Mouse (Mus musculus) intestine, embryonic 14.5 days (tissue): ENCODE data around the gene Abi3. TPM values are rescaled to one million over a fixed set of nuclear protein-coding genes. Genes with fewer than 3 reads are reported as not detected.

Experiments
- ATAC-seq: fragments of 200-750 bp; cut with Nextera tagmentation; replicated peaks from 2 replicates; pipeline ENCODE4 v1.8.0; 2017; ENCODE audit warnings: low read depth, moderate number of reproducible peaks, moderate TSS enrichment, moderate library complexity; ENCODE audit not compliant: low FRiP score, low TSS enrichment
- DNase-seq: peaks from one replicate; pipeline ENCODE4 v3.0.0-alpha.2; 2018; ENCODE audit warnings: low spot score
- H3K27ac ChIP-seq: fragments of 300-500 bp; sonication (generic); 2 replicates; pipeline ENCODE4 v1.5.1; 2014; ENCODE audit warnings: low read depth, mild to moderate bottlenecking, control low read depth
- H3K27me3 ChIP-seq: fragments of 300-500 bp; sonication (generic); replicated peaks from 2 replicates; pipeline ENCODE4 v1.6.1; 2014; ENCODE audit warnings: low read length, control low read depth; ENCODE audit not compliant: control insufficient read depth, insufficient read depth
- H3K36me3 ChIP-seq: fragments of 300-500 bp; sonication (generic); 2 replicates; pipeline ENCODE4 v1.6.1; 2014; ENCODE audit warnings: low read length, control low read depth; ENCODE audit not compliant: control insufficient read depth, insufficient read depth
- H3K4me1 ChIP-seq: fragments of 300-500 bp; sonication (generic); replicated peaks from 2 replicates; pipeline ENCODE4 v1.6.1; 2014; ENCODE audit warnings: low read length, control low read depth, mixed read lengths; ENCODE audit not compliant: control insufficient read depth, insufficient read depth
- H3K4me2 ChIP-seq: fragments of 300-500 bp; sonication (generic); 2 replicates; pipeline ENCODE4 v1.6.1; 2014; ENCODE audit warnings: low read length
- H3K4me3 ChIP-seq: fragments of 300-500 bp; sonication (generic); 2 replicates; pipeline ENCODE4 v1.5.1; 2014; ENCODE audit warnings: low read depth, low read length, control low read depth, mixed read lengths
- H3K9ac ChIP-seq: fragments of 300-500 bp; sonication (generic); 2 replicates; pipeline ENCODE4 v1.6.1; 2014; ENCODE audit warnings: mild to moderate bottlenecking, low read length
- H3K9me3 ChIP-seq: fragments of 300-500 bp; sonication (generic); 2 replicates; pipeline ENCODE4 v1.6.1; 2016; ENCODE audit warnings: low read length, control low read depth; ENCODE audit not compliant: control insufficient read depth
- WGBS: fragments of 180-500 bp; shearing (Covaris S2); extraction: QIAGEN DNeasy Blood & Tissue Kit; methylation state at CpG from one replicate; pipeline ENCODE4 v1.1.7; 2014; 5-methylcytosine and 5-hydroxymethylcytosine counted together
- polyA plus RNA-seq: library from polyadenylated mRNA; unstranded; fragments of >200 nt; fragmentation: Nextera tagmentation; extraction: Ambion mirVana; gene quantifications from 2 replicates; pipeline ENCODE4 v1.2.1, GENCODE M21; 2014

Gene Abi3
- polyA plus RNA-seq, 1 experiment from 2014 or later: 4.8 TPM

- no peak for ATAC-seq
- no peak overlapping the region for H3K4me2 ChIP-seq
- no peaks in the 10 kb centered on the region for H3K9me3 ChIP-seq
- H3K36me3 ChIP-seq: no peaks in the 10 kb centered on the region
- no peak overlapping the region for H3K27ac ChIP-seq
- no peak overlapping the region for H3K9ac ChIP-seq
- no peak overlapping the region for H3K4me3 ChIP-seq
- H3K27me3 ChIP-seq: peaks cover 10% of the 10 kb centered on the region
- WGBS: 93% methylated on average over 8 of the region's 8 CpGs
- DNase-seq: no peak
- peaks cover 5% of the 10 kb centered on the region for H3K4me1 ChIP-seq
Observed at GRCm38 (mm10) chr11:95792950-95793509, 49.2 kb downstream of the Abi3 start.

GRCm38 (mm10) chr11:95791787-95792186, 50.5 kb downstream of the Abi3 start:
- H3K36me3 ChIP-seq: no peaks in the 10 kb centered on the region
- DNase-seq (no peak), ATAC-seq (no peak)
- WGBS: 83% methylated on average over 13 of the region's 13 CpGs
- peaks cover 2% of the 10 kb centered on the region for H3K27me3 ChIP-seq
- no peak overlapping the region for H3K9ac ChIP-seq
- H3K4me1 ChIP-seq: peaks cover 2% of the 10 kb centered on the region
- no peaks in the 10 kb centered on the region for H3K9me3 ChIP-seq
- H3K4me3 ChIP-seq: no peak overlapping the region
- H3K4me2 ChIP-seq: no peak overlapping the region
- H3K27ac ChIP-seq: no peak overlapping the region

GRCm38 (mm10) chr11:95789451-95789891, 52.8 kb downstream of the Abi3 start:
- no peak overlapping the region for H3K9ac ChIP-seq
- H3K4me1 ChIP-seq: no peaks in the 10 kb centered on the region
- no peak overlapping the region for H3K27ac ChIP-seq
- no peak overlapping the region for H3K4me2 ChIP-seq
- H3K9me3 ChIP-seq: no peaks in the 10 kb centered on the region; the same call in 1 of the 2 replicates
- no peaks in the 10 kb centered on the region for H3K27me3 ChIP-seq
- 71% methylated on average over 8 of the region's 8 CpGs for WGBS
- ATAC-seq (no peak), DNase-seq (no peak)
- H3K4me3 ChIP-seq: no peak overlapping the region
- no peaks in the 10 kb centered on the region for H3K36me3 ChIP-seq

GRCm38 (mm10) chr11:95786511-95786910, 55.8 kb downstream of the Abi3 start:
- Histone ChIP-seq H3K9ac (no peak overlapping the region), H3K27me3 (no peaks in the 10 kb centered on the region), H3K9me3 (no peaks in the 10 kb centered on the region; the same call in 1 of the 2 replicates), H3K27ac (no peak overlapping the region), H3K36me3 (no peaks in the 10 kb centered on the region), H3K4me3 (no peak overlapping the region), H3K4me1 (no peaks in the 10 kb centered on the region), H3K4me2 (no peak overlapping the region)
- DNase-seq: no peak
- no peak for ATAC-seq
- 85% methylated on average over 6 of the region's 6 CpGs for WGBS

- DNase-seq (peak; percentile 60), ATAC-seq (no peak)
- no peak overlapping the region for H3K27ac ChIP-seq
- H3K4me3 ChIP-seq: no peak overlapping the region
- H3K9me3 ChIP-seq: no peaks in the 10 kb centered on the region; the same call in 1 of the 2 replicates
- no peak overlapping the region for H3K9ac ChIP-seq
- no peaks in the 10 kb centered on the region for H3K4me1 ChIP-seq
- H3K27me3 ChIP-seq: no peaks in the 10 kb centered on the region
- H3K4me2 ChIP-seq: no peak overlapping the region
- H3K36me3 ChIP-seq: no peaks in the 10 kb centered on the region
- 87% methylated on average over 4 of the region's 4 CpGs for WGBS
Observed at GRCm38 (mm10) chr11:95785675-95786074, 56.6 kb downstream of the Abi3 start.

GRCm38 (mm10) chr11:95783958-95784357, 58.3 kb downstream of the Abi3 start:
- no peak for DNase-seq
- H3K9me3 ChIP-seq: no peaks in the 10 kb centered on the region; the same call in 1 of the 2 replicates
- 91% methylated on average over 9 of the region's 9 CpGs for WGBS

GRCm38 (mm10) chr11:95783457-95783856, 58.8 kb downstream of the Abi3 start:
- Histone ChIP-seq H3K4me1 (no peaks in the 10 kb centered on the region), H3K36me3 (no peaks in the 10 kb centered on the region), H3K9ac (no peak overlapping the region), H3K4me2 (no peak overlapping the region), H3K27ac (no peak overlapping the region), H3K27me3 (no peaks in the 10 kb centered on the region), H3K4me3 (no peak overlapping the region), H3K9me3 (no peaks in the 10 kb centered on the region; the same call in 1 of the 2 replicates)
- no peak for ATAC-seq
- DNase-seq: no peak
- WGBS: 91% methylated on average over 4 of the region's 4 CpGs

More at GRCm38 (mm10) chr11:95783958-95784357, 58.3 kb downstream of the Abi3 start:
- no peak overlapping the region for H3K4me3 ChIP-seq
- H3K36me3 ChIP-seq: no peaks in the 10 kb centered on the region
- no peaks in the 10 kb centered on the region for H3K27me3 ChIP-seq
- H3K4me2 ChIP-seq: no peak overlapping the region
- no peaks in the 10 kb centered on the region for H3K4me1 ChIP-seq
- no peak for ATAC-seq
- no peak overlapping the region for H3K9ac ChIP-seq
- no peak overlapping the region for H3K27ac ChIP-seq

GRCm38 (mm10) chr11:95781557-95781956, 60.7 kb downstream of the Abi3 start:
- DNase-seq (no peak), ATAC-seq (no peak)
- Histone ChIP-seq H3K9me3 (no peaks in the 10 kb centered on the region; the same call in 1 of the 2 replicates), H3K27me3 (no peaks in the 10 kb centered on the region), H3K4me2 (no peak overlapping the region), H3K27ac (no peak overlapping the region), H3K9ac (no peak overlapping the region), H3K4me3 (no peak overlapping the region), H3K36me3 (no peaks in the 10 kb centered on the region), H3K4me1 (no peaks in the 10 kb centered on the region)
- 80% methylated on average over 11 of the region's 11 CpGs for WGBS

- 89% methylated on average over 8 of the region's 8 CpGs for WGBS
- H3K4me2 ChIP-seq: no peak overlapping the region
- H3K9ac ChIP-seq: no peak overlapping the region
- ATAC-seq (no peak), DNase-seq (no peak)
- no peaks in the 10 kb centered on the region for H3K9me3 ChIP-seq
- H3K27ac ChIP-seq: no peak overlapping the region
- no peaks in the 10 kb centered on the region for H3K27me3 ChIP-seq
- H3K4me1 ChIP-seq: no peaks in the 10 kb centered on the region
- H3K4me3 ChIP-seq: no peak overlapping the region
- peaks cover 5% of the 10 kb centered on the region; the same call in 1 of the 2 replicates for H3K36me3 ChIP-seq
Observed at GRCm38 (mm10) chr11:95780480-95780879, 61.8 kb downstream of the Abi3 start.
